Comparison of ENCODE assay signal across 12 mouse cellular contexts in genomic region chr16:68614041-68614440, GRCm38 (mm10).
DNase-seq lines count a peak whose midpoint lies in the region; ATAC-seq and TF ChIP-seq lines count a peak whose summit lies in the region.
"Had no signal": no experiment of that assay in that cellular context is flagged by ENCODE, and none has a peak within 500 bp of the region (broad histone marks: within the 10 kb centered on the region; RNA-seq: fewer than 3 reads in every experiment).

No protein-coding gene starts in this region.

- H3K36me3 ChIP-seq in intestine, postnatal 0 days (ENCODE audit: control insufficient read depth, insufficient read depth) = no peaks in the 10 kb centered on the region
- H3K36me3 ChIP-seq in intestine, embryonic 16.5 days (ENCODE audit: control insufficient read depth, insufficient read depth, low read length) = no peaks in the 10 kb centered on the region
- no peaks in the 10 kb centered on the region for H3K36me3 ChIP-seq in E14TG2a.4 (ENCODE audit: insufficient read depth, low read length)
- H3K36me3 ChIP-seq: neural tube, embryonic 13.5 days had no signal

- no peaks in the 10 kb centered on the region for H3K27me3 ChIP-seq in intestine, postnatal 0 days (replicated peaks; ENCODE audit: control insufficient read depth, insufficient read depth, low read length)
- H3K27me3 ChIP-seq in intestine, embryonic 16.5 days (replicated peaks; ENCODE audit: control insufficient read depth, insufficient read depth, low read length) = no peaks in the 10 kb centered on the region
- no peaks in the 10 kb centered on the region for H3K27me3 ChIP-seq in E14TG2a.4 (ENCODE audit: insufficient read depth, low read length)
- H3K27me3 ChIP-seq: neural tube, embryonic 13.5 days had no signal

- no peak for ATAC-seq in intestine, postnatal 0 days
- no peak for ATAC-seq in intestine, embryonic 16.5 days
- ATAC-seq: inflammation-experienced regulatory T-cells, adult 6 months had no signal

- 75% methylated on average over 2 of the region's 2 CpGs for WGBS in intestine, postnatal 0 days
- 73% methylated on average over 2 of the region's 2 CpGs for WGBS in intestine, embryonic 16.5 days

- no peaks in the 10 kb centered on the region for H3K4me1 ChIP-seq in intestine, postnatal 0 days (replicated peaks; ENCODE audit: control insufficient read depth, insufficient read depth, low read length)
- no peaks in the 10 kb centered on the region for H3K4me1 ChIP-seq in intestine, embryonic 16.5 days (ENCODE audit: control insufficient read depth, insufficient read depth, low read length)
- H3K4me1 ChIP-seq in E14TG2a.4 (replicated peaks; ENCODE audit: low read depth, low read length) = no peaks in the 10 kb centered on the region
- H3K4me1 ChIP-seq: neural tube, embryonic 13.5 days had no signal

- TF ChIP-seq CTCF in intestine, postnatal 0 days (IDR thresholded peaks at IDR 0.05; ENCODE audit: low read depth) = peak; percentile 52
- peak; percentile 52 for TF ChIP-seq CTCF in E14TG2a.4 (conservative IDR thresholded peaks at IDR 0.05; ENCODE audit: low read length)

- no peak overlapping the region for H3K4me3 ChIP-seq in intestine, postnatal 0 days (ENCODE audit: low read depth, low read length)
- H3K4me3 ChIP-seq in intestine, embryonic 16.5 days (ENCODE audit: low read length) = no peak overlapping the region
- H3K4me3 ChIP-seq in E14TG2a.4 (replicated peaks; ENCODE audit: low read length) = no peak overlapping the region
- H3K4me3 ChIP-seq: neural tube, embryonic 13.5 days had no signal

- no peak overlapping the region for H3K4me2 ChIP-seq in intestine, postnatal 0 days (replicated peaks; ENCODE audit: low read depth)
- no peak overlapping the region for H3K4me2 ChIP-seq in intestine, embryonic 16.5 days (ENCODE audit: low read depth, low read length)
- H3K4me2 ChIP-seq: neural tube, embryonic 13.5 days had no signal

- no peaks in the 10 kb centered on the region for H3K9me3 ChIP-seq in intestine, postnatal 0 days (ENCODE audit: control insufficient read depth)
- H3K9me3 ChIP-seq in intestine, embryonic 16.5 days (ENCODE audit: control insufficient read depth, low read length) = no peaks in the 10 kb centered on the region
- H3K9me3 ChIP-seq in E14TG2a.4 (ENCODE audit: low read length) = no peaks in the 10 kb centered on the region
- H3K9me3 ChIP-seq: neural tube, embryonic 13.5 days had no signal

- DNase-seq in 3T3-L1 (ENCODE audit: low read depth, low spot score) = peak; percentile 42
- peak; percentile 7 for DNase-seq in embryo, embryonic 11.5 days (ENCODE audit: low read depth, low spot score)
- DNase-seq in kidney, adult 8-10 months = no peak
- DNase-seq in Muller cell, postnatal 12 days (ENCODE audit: inconsistent ontology term) = no peak
- DNase-seq: cerebellum, adult 11 months; heart, adult 18-20 months; thymus, postnatal 14 days had no signal

- H3K27ac ChIP-seq in intestine, postnatal 0 days (ENCODE audit: low read depth, low read length) = no peak overlapping the region
- no peak overlapping the region for H3K27ac ChIP-seq in intestine, embryonic 16.5 days (ENCODE audit: low read length)
- H3K27ac ChIP-seq: neural tube, embryonic 13.5 days had no signal

- H3K9ac ChIP-seq in intestine, postnatal 0 days (ENCODE audit: low read depth, low read length) = no peak overlapping the region
- no peak overlapping the region for H3K9ac ChIP-seq in intestine, embryonic 16.5 days (ENCODE audit: low read depth, low read length)
- H3K9ac ChIP-seq: neural tube, embryonic 13.5 days had no signal

Comparison
In these comparisons a context has a peak if more than half of its experiments do, and no peak if none do; other contexts are left out.
1. DNase-seq: peak in 3T3-L1 (single experiment) and embryo, embryonic 11.5 days (single experiment); none in kidney, adult 8-10 months (0 of 2) and Muller cell, postnatal 12 days (single experiment).